Mouse (Mus musculus): ENCODE measurements around the gene Aif1. TPM values are rescaled to one million over a fixed set of nuclear protein-coding genes. Genes with fewer than 3 reads are reported as not detected.
A peak's percentile ranks its signal among the peaks of the same experiment; 100 is the strongest.

Gene Aif1
- total and polyA plus RNA-seq, 3 experiments = 0.42 to 0.45 TPM; not detected in 1

DNA sequence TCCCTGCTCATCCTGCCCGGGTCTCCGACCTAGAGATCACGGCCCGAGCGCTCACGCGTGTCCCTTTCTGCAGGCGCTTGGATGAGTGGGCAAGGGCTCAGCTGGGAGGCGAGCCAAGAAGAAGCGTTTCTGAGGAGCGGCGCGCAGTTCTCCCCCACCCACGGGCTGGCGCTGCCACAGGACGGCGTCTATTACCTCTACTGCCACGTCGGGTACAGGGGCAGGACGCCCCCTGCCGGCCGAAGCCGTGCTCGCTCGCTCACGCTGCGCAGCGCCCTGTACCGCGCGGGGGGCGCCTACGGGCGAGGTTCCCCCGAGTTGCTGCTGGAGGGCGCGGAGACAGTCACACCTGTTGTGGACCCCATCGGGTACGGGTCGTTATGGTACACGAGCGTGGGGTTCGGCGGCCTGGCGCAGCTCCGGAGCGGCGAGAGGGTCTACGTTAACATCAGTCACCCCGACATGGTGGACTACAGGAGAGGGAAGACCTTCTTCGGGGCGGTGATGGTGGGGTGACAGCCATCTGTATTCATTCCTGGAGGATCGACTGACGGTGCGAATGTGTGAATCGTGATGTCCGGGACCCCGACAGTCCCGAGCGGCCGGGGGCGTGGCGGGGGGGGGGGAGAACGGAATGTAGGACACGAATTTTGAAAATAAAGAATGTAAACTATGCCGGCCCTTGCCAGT lies 19.9 kb upstream of the Aif1 start:
- Histone ChIP-seq H3K9me3 (replicated peaks; ENCODE audit: insufficient read depth, low read length) (no peaks in the 10 kb centered on the region), H3K27me3 (ENCODE audit: control insufficient read depth in 1 of 2, insufficient read depth in 2 of 2, low read length in 2 of 2) (no peaks in the 10 kb centered on the region), H3K79me2 (ENCODE audit: control insufficient read depth, insufficient read depth, low read length, poor library complexity) (peaks cover 5% of the 10 kb centered on the region; the same call in 1 of the 2 replicates), H3K4me3 (ENCODE audit: control insufficient read depth in 1 of 2, insufficient read depth in 1 of 2, low read depth in 2 of 2, low read length in 2 of 2) (peak overlapping the region; percentile 71 to 74), H3K4me1 (ENCODE audit: control insufficient read depth in 1 of 2, insufficient read depth in 2 of 2, low read length in 2 of 2) (peaks cover 12 to 23% of the 10 kb centered on the region in 2 experiments), H3K9ac (ENCODE audit: control insufficient read depth, low read depth, low read length, poor library complexity, severe bottlenecking) (peak overlapping the region; percentile 71), H3K27ac (ENCODE audit: control insufficient read depth, low read depth, low read length) (peak overlapping the region; percentile 5; the same call in 1 of the 2 replicates), H3K36me3 (ENCODE audit: control insufficient read depth in 1 of 2, insufficient read depth in 2 of 2, low read length in 2 of 2) (peaks cover 0 to 17% of the 10 kb centered on the region in 2 experiments; a peak in 2 of 4 replicates)
- DNase-seq (ENCODE audit: low read depth, low spot score) = peak; percentile 89
- no peak for TF ChIP-seq TBP (IDR thresholded peaks at IDR 0.05; ENCODE audit: low read depth, low read length)
- TF ChIP-seq TCF12 (IDR thresholded peaks at IDR 0.05; ENCODE audit: low read depth, low read length) = 0 out of 2 replicates have a peak, but pooled peaks have one; percentile 42
- no peak for TF ChIP-seq CHD2 (IDR thresholded peaks at IDR 0.05; ENCODE audit: low read length)
- TF ChIP-seq MAZ (IDR thresholded peaks at IDR 0.05; ENCODE audit: low read depth, low read length) = peak; percentile 94
- TF ChIP-seq NELFE (IDR thresholded peaks at IDR 0.05; ENCODE audit: low read depth, low read length) = peak; percentile 42; the same call in 1 of the 2 replicates
- peak in 1 of 2 experiments; percentile 42; a peak in 2 of 4 replicates for TF ChIP-seq POLR2A (IDR thresholded peaks at IDR 0.05; ENCODE audit: control insufficient read depth in 1 of 2, insufficient read depth in 1 of 2, low read depth in 1 of 2, low read length in 2 of 2, poor library complexity in 1 of 2)
- TF ChIP-seq EP300 (IDR thresholded peaks at IDR 0.05; ENCODE audit: low read depth in 1 of 2, low read length in 2 of 2) = peak in 1 of 2 experiments; percentile 18; a peak in 2 of 4 replicates
- TF ChIP-seq UBTF (IDR thresholded peaks at IDR 0.05; ENCODE audit: borderline replicate concordance, insufficient read depth, low read depth, low read length) = 0 out of 2 replicates have a peak, but pooled peaks have one; percentile 11
- peak; percentile 29; the same call in 1 of the 2 replicates for TF ChIP-seq HCFC1 (IDR thresholded peaks at IDR 0.05; ENCODE audit: low read depth, low read length)
- peak; percentile 10; the same call in 1 of the 2 replicates for TF ChIP-seq MAX (IDR thresholded peaks at IDR 0.05; ENCODE audit: low read length)
- peak; percentile 42; the same call in 1 of the 2 replicates for TF ChIP-seq ETS1 (IDR thresholded peaks at IDR 0.05; ENCODE audit: low read depth, low read length)
- TF ChIP-seq GABPA (IDR thresholded peaks at IDR 0.05; ENCODE audit: low read depth, low read length) = no peak
- peak; percentile 78 for TF ChIP-seq SMC3 (IDR thresholded peaks at IDR 0.05; ENCODE audit: low read depth, low read length)
- TF ChIP-seq USF2 (IDR thresholded peaks at IDR 0.05; ENCODE audit: borderline replicate concordance in 1 of 2, insufficient read depth in 1 of 2, low read depth in 1 of 2, low read length in 2 of 2) = no peak
- no peak for TF ChIP-seq POLR2AphosphoS5 (IDR thresholded peaks at IDR 0.05; ENCODE audit: borderline replicate concordance, low read depth, low read length)
- no peak for TF ChIP-seq POLR2AphosphoS2 (IDR thresholded peaks at IDR 0.05; ENCODE audit: low read length)
- peak; percentile 74 for TF ChIP-seq SIN3A (IDR thresholded peaks at IDR 0.05; ENCODE audit: low read length)
- TF ChIP-seq USF1 (IDR thresholded peaks at IDR 0.05; ENCODE audit: low read depth, low read length) = no peak
- no peak for TF ChIP-seq JUND (IDR thresholded peaks at IDR 0.05; ENCODE audit: low read depth, low read length)
- TF ChIP-seq NRF1 (IDR thresholded peaks at IDR 0.05; ENCODE audit: insufficient read depth, low read depth, low read length, poor library complexity, severe bottlenecking) = peak; percentile 52; the same call in 1 of the 2 replicates
- no peak for TF ChIP-seq MYB (IDR thresholded peaks at IDR 0.05; ENCODE audit: low read depth, low read length)
- no peak for TF ChIP-seq MYC (IDR thresholded peaks at IDR 0.05; ENCODE audit: low read depth, low read length)
- peak; percentile 47 for TF ChIP-seq ZC3H11A (IDR thresholded peaks at IDR 0.05; ENCODE audit: low read depth, low read length)
- peak; percentile 81 to 96 (median 96) for TF ChIP-seq CTCF (IDR thresholded peaks at IDR 0.05 in 2 of 3, conservative IDR thresholded peaks at IDR 0.05 in 1 of 3; ENCODE audit: control insufficient read depth in 1 of 3, insufficient read depth in 1 of 3, low read depth in 2 of 3, low read length in 3 of 3, poor library complexity in 1 of 3, severe bottlenecking in 1 of 3)
- TF ChIP-seq RAD21 (IDR thresholded peaks at IDR 0.05; ENCODE audit: low read depth, low read length) = peak; percentile 51
